Mouse (Mus musculus) colon, adult 2 months (tissue): ENCODE results near the gene Fabp2. TPM values are rescaled to one million over a fixed set of nuclear protein-coding genes. Genes with fewer than 3 reads are reported as not detected.

ENCODE experiments used
- polyA plus RNA-seq: library from polyadenylated mRNA; depleted of rRNA; stranded (reverse); fragments of >200 nt; gene quantifications from 2 replicates; pipeline ENCODE4 v1.2.3, GENCODE M21; 2012; rRNA removed

Gene Fabp2
- polyA plus RNA-seq = 11.6 and 20.2 TPM in 2 replicates

DNA sequence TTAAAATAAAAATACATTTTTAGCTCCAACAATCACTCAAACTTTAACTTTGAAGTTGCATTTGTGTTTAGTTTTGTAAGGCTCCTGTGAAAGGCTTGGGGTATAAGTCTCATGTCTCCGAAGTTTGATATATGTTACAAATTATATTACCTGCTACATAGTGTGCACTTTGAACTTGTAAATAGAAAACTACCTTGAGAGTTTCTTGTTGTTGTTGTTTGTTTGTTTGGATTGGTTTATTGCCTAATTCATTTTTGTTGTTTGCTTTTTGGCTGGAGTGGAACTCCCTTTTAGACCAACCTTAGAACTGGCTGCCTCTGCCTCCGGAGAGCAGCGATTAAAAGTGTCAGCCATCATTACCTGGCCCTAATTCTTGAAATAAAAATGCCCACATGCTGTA lies at the start of gene Fabp2:
Gene Fabp2, plus strand, starts transcription at position 301 of the 400 bp plus-strand sequence.

DNA sequence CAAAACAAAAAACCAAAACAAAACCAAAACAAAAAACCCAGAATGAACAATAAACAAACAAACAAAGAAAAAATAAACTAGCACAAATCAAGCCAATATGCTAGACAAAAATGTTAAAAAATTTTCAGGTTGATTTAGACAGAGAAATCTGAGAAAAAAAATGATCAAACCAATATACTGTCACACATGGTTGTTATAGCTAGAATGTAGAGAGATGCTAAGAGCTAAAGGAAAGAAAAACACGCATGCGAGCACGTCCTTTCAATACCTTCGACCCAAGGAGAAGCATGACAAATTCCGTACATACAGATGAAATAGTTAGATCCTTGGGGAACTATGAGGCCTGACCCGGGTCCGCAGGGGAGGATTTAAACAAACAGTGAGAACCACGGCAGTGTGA lies 24.4 kb downstream of the Fabp2 start, which contains the start of gene Gm10959:
Gene Gm10959, minus strand, starts transcription at position 101 of the 400 bp plus-strand sequence.

GRCm38 (mm10) chr3:122924009-122924914 lies 29.4 kb downstream of the Fabp2 start, which contains the start of gene 1810037I17Rik:
1810037I17Rik (plus strand) TSS chr3:122924203.

Other genes starting within 250 kb of the Fabp2 start
- 12.5 and 14.3 TPM in 2 replicates for gene Pde5a, start 166.1 kb upstream of the Fabp2 start, polyA plus RNA-seq
- not detected in 2 replicates for gene Gm10959, start 24.3 kb downstream of the Fabp2 start, polyA plus RNA-seq
- gene 1810037I17Rik, start 29.1 kb downstream of the Fabp2 start, polyA plus RNA-seq = 64.6 and 67.7 TPM in 2 replicates
- 10.0 and 10.3 TPM in 2 replicates for gene Usp53, start 89.4 kb downstream of the Fabp2 start, polyA plus RNA-seq
- gene Myoz2, start 139.9 kb downstream of the Fabp2 start, polyA plus RNA-seq = 0.22 TPM in 1 of 2 replicates, not detected in the other